Mouse (Mus musculus) erythroblast, embryonic 14.5 days (primary cell): ENCODE measurements around the gene Olfr494.

Experiments used
- GATA1 ChIP-seq: IDR thresholded peaks from 2 replicates; pipeline ENCODE4 v1.6.1; 2012; ENCODE audit warnings: low read length, inconsistent platforms, mixed read lengths
- TAL1 ChIP-seq: IDR thresholded peaks from 3 replicates; pipeline ENCODE4 v1.6.1; 2012; ENCODE audit warnings: low read length, inconsistent platforms, mixed read lengths

GRCm38 (mm10) chr7:108323574-108323973 lies 41.6 kb upstream of the Olfr494 start, which contains the start of gene Olfr492:
- TF ChIP-seq TAL1 (no peak), GATA1 (no peak)
